Mouse (Mus musculus) large intestine, adult 2 months (tissue): ENCODE measurements at regions not wholly inside any gene's neighbourhood (a gene's known extent, or its start where the extent isn't known, plus 50 kb on each side); places are given as distances from the start of the nearest gene placed in this dataset.
A peak's percentile ranks its signal among the peaks of the same experiment; 100 is the strongest.

Experiments
- DNase-seq: peaks from one replicate; pipeline ENCODE4 v3.0.0-alpha.2; 2012; ENCODE audit warnings: low read depth, low spot score
- WGBS: fragments of 180-500 bp; shearing (Covaris S2); methylation state at CpG from one replicate; pipeline ENCODE4 v1.1.7; 2018; 5-methylcytosine and 5-hydroxymethylcytosine counted together

DNA sequence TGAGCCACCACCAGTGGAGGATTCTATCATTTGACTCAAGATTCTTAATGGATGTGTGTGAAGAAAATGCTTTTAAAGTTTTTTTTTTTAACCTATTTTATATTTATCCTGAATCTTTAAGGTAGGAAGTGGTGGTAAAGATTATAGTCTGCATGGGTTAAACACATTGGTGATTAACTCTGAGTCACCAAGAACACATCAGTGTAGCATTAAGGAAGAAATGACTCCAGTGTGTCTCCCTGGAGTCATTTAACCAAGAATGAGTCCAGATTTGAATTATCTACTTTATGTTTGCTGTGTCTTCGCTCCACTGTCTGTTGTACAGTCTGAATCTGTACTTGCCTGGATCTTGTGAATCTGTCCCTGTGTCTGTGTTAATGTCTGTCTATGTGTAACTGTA lies 132.2 kb downstream of the Kcnrg start:
- 70% methylated on average over 1 of the region's 1 CpGs for WGBS
- no peak for DNase-seq

DNA sequence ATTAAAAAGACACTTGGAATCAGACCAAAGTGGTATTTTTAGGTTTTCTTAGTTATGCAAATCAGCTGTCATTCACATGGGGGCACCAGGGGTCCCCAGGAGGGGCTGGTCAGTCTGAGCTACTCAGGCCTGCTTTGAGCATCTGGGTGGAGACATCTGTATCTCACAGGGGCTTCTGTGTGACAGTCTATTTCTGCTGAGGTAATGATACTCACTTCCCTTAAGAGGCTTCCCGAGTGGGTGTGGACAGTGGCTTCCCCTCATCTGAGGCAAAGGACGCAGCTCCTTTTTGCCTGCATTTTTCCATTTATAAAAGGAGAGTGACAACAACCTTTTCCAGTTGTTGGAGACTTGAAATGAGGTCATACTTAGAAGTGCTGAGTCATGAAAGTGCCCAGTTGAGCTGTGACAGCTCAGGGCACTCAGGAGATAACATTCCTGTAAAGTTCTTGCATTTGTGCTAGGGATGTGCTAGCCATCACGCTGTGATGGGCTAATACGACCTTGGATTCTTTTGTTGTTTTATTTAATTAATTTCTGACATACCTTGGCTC lies 136.7 kb downstream of the Kcnrg start:
- WGBS = 30% methylated on average over 4 of the region's 4 CpGs
- no peak for DNase-seq

GRCm38 (mm10) chr14:61753421-61753820 lies 146.2 kb downstream of the Kcnrg start:
- DNase-seq = no peak
- WGBS = 51% methylated on average over 3 of the region's 3 CpGs

DNA sequence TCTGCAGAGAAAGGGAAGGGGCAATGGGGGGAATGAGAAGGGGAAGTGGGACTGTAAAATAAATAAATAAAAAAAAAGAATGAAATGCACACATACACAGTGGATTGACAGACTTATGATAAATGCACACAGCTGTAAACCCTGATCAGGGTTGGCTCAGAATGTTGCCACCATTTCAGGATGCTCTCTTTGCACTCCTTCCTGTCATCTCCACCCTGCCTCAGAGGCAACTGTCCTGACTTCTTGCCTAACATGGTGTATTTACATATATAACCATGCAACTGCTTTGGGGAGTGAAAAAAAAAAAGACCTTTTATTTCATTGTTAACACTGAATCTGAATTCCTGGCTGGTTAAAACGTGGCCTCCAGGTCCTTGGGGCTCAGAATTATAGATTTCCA lies 149.4 kb downstream of the Kcnrg start:
- 20% methylated on average over 1 of the region's 1 CpGs for WGBS
- no peak for DNase-seq

DNA sequence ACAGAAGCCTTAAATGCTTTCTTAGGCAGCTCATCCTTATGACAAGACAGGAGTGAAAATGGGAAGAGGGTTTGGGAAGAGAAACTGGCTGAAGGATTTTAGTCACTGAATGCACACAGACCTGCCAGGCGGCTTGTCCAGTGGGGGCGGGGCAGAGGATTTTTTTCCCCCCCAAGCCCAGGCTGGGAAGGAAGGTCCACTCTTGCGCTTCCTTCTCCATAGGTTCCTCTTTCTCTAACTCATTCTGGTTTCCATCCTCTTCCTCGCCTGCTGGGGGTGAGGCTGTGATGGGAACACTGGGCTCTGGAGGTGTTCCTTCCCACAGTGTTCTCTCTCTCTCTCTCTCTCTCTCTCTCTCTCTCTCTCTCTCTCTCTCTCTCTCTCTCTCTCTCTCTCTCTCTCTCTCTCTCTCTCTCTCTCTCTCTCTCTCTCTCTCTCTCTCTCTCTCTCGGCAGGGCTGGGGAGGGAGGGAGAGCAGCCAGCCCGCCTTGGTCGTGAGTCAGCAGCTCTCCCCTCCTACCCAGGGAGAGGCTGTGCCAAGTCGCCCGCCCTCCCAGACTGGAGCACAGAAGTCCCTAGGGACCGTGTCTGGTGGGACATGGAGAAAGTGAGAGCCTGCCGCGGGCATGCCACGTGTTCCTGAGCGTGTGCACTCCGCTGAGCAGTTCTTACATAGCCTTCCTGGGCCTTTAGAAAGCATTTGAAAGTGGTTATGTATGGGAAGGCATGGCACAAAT lies 150.0 kb downstream of the Kcnrg start:
- DNase-seq = no peak

GRCm38 (mm10) chr14:61757823-61758175 lies 150.5 kb downstream of the Kcnrg start:
- WGBS = 31% methylated on average over 7 of the region's 7 CpGs
- DNase-seq = no peak

More for the DNA sequence above, 150.0 kb downstream of the Kcnrg start:
- 5% methylated on average over 15 of the region's 15 CpGs for WGBS

- 85% methylated on average over 5 of the region's 5 CpGs for WGBS
- no peak for DNase-seq
Measured at GRCm38 (mm10) chr14:61758586-61758985, 151.3 kb downstream of the Kcnrg start.

GRCm38 (mm10) chr14:61760176-61760575 lies 152.9 kb downstream of the Kcnrg start:
- peak; percentile 18 for DNase-seq
- 38% methylated on average over 12 of the region's 12 CpGs for WGBS

- DNase-seq = no peak
- WGBS = 80% methylated on average over 5 of the region's 5 CpGs
Measured at GRCm38 (mm10) chr14:61762076-61762475, 154.8 kb downstream of the Kcnrg start.

DNA sequence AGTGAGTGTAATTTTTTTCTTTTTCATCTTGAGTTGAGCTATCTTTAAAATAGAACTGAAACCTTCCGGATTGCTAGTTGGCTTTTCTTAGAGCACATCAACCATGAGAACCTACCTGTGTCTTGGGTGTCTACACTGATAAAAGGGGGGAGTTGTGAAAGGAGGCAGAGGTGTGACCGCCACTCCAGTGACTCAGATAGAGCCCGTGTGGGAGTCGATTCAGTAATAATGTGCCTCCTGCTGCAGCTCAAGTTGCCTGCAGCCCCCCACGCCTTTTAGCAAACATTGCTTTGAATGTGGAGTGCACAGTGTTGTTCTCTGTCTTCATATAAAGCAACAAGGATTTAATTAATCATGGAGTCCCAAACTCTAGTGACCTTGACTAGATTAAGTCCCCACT lies 162.6 kb downstream of the Kcnrg start:
- WGBS = 70% methylated on average over 5 of the region's 5 CpGs
- DNase-seq = no peak

GRCm38 (mm10) chr14:61774171-61774570 lies 166.9 kb downstream of the Kcnrg start:
- no peak for DNase-seq
- WGBS = 76% methylated on average over 3 of the region's 3 CpGs

DNA sequence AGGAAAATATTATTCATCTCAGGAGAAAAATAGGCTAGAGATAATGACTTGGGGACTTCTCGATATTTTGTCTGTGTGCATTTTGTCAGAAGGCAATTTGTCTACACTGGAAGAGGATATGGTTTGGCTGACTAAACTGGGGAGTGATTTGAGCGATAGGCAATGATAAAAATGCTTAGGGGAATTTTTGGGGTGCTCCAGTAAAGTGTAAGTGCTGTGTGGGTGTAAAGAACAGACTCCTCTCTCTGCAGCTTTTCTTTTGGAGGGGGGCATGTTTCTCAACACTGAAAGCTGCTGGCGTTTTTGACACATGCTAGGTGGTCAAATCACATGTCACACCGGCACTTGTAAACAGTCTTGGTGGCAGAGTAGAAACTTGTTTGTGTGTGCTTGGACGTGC lies 171.4 kb downstream of the Kcnrg start:
- DNase-seq = no peak
- WGBS = 83% methylated on average over 5 of the region's 5 CpGs

DNA sequence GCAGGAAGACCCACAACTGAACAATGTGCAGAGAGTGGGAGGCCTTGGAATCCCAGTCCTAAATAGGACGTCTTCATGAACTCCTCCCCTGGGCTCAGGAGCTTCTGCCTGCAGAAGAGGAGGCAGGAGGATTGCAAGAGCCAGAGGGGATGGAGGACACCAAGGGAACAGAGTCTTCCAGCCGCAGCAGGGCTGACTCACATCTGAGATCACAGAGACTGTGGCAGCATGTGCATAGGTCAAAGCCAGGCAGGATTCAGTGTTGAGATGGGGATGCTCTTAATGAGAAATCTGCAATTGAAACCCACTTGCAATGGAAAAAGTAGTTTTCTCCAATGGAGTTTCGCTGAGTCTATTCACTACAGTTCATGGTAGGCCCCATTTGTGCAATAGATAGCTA lies 175.9 kb downstream of the Kcnrg start:
- 88% methylated on average over 3 of the region's 3 CpGs for WGBS
- no peak for DNase-seq

GRCm38 (mm10) chr14:61784609-61785008 lies 177.4 kb downstream of the Kcnrg start:
- 90% methylated on average over 4 of the region's 4 CpGs for WGBS
- DNase-seq = no peak

- DNase-seq = no peak
Measured at GRCm38 (mm10) chr14:61786031-61786430, 178.8 kb downstream of the Kcnrg start.

- DNase-seq = no peak
- 67% methylated on average over 4 of the region's 4 CpGs for WGBS
Measured at GRCm38 (mm10) chr14:61787746-61788145, 180.5 kb downstream of the Kcnrg start.

GRCm38 (mm10) chr14:61788998-61789790 lies 181.9 kb downstream of the Kcnrg start:
- 76% methylated on average over 20 of the region's 20 CpGs for WGBS

DNA sequence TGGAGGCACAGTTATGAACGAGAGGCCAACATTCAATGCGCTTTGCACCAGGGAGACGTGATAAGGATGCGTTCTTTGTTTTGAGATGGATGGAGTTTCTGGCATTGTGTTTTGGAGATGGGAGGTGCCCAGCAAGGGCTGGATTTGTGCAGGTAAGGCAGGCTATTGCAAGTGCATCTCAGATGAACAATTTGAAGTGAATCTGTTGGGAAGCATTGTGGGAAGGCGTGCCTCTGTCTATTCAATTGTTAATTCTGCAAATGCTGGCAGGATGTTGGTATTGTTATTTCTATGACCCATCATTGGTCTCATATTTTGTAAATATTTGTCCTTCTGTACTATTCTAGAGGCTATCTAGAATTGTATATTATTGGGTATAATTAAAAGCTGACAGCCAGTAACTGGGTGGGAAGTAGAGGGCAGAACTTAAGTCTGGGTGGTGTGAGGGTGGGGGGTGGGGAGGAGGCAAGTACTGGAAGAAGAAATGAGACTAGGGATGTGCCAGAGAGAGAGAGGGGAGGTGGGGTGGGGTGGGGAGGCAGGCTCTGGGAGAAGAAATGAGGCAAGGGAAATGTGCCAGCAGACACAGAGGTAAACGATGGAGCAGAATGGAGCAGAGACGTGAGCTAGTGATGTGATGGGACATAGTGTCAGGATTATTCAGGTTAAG lies 188.9 kb downstream of the Kcnrg start:
- WGBS = 86% methylated on average over 7 of the region's 7 CpGs
- DNase-seq = no peak

More at GRCm38 (mm10) chr14:61788998-61789790, 181.9 kb downstream of the Kcnrg start:
- no peak for DNase-seq

GRCm38 (mm10) chr14:61796671-61797070 lies 189.4 kb downstream of the Kcnrg start:
- DNase-seq = no peak
- 96% methylated on average over 7 of the region's 7 CpGs for WGBS

DNA sequence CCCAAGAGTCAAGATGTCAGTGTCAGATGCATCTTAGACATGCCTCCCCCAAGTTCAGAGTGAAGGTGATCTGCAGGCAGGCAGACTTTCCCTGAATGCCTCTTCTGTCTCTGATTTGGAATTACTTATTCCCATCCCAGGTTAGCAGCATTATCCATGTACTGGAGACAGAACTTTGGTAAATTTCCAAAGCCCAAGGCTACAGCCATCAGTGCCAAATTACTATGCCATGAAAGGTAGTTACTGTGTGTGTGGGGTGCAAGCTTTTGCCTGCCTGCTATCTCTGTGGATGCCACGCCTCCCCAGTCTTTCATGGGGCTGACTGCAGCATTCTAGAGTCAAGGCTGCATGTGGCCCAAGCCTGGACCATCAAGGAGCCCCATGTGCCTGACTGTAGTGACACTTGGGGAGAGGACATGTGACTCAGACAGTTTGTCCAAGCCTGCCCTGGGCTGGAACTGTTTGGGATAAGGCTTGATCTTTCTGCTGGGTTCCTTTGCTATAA lies 196.2 kb downstream of the Kcnrg start:
- DNase-seq = no peak
- WGBS = 41% methylated on average over 1 of the region's 1 CpGs
